Mouse (Mus musculus): ENCODE measurements around the gene Eprs. TPM values are rescaled to one million over a fixed set of nuclear protein-coding genes. Genes with fewer than 3 reads are reported as not detected.
A peak's percentile ranks its signal among the peaks of the same experiment; 100 is the strongest.

Eprs gene
- polyA plus RNA-seq, 1 experiment from 2014 or later = 157 TPM

- Histone ChIP-seq H3K4me3 (no peak overlapping the region), H3K4me1 (peaks cover 40% of the 10 kb centered on the region), H3K27me3 (ENCODE audit: low read depth, poor library complexity, severe bottlenecking) (no peaks in the 10 kb centered on the region), H3K36me3 (peaks cover 43% of the 10 kb centered on the region), H3K27ac (replicated peaks) (no peak overlapping the region), H3K9me3 (replicated peaks) (no peaks in the 10 kb centered on the region)
- WGBS = 46% methylated on average over 3 of the region's 3 CpGs
- no peak for DNase-seq (ENCODE audit: low spot score)
Observed at GRCm38 (mm10) chr1:185336535-185336934, 26.3 kb upstream of the Eprs start.

- H3K4me3 ChIP-seq = no peak overlapping the region
- no peaks in the 10 kb centered on the region for H3K4me1 ChIP-seq
- no peaks in the 10 kb centered on the region for H3K27me3 ChIP-seq (ENCODE audit: low read depth, poor library complexity, severe bottlenecking)
- H3K27ac ChIP-seq (replicated peaks) = no peak overlapping the region
- WGBS = 96% methylated on average over 4 of the region's 4 CpGs
- no peaks in the 10 kb centered on the region for H3K9me3 ChIP-seq (replicated peaks)
- DNase-seq (ENCODE audit: low spot score) = no peak
- peaks cover 95% of the 10 kb centered on the region for H3K36me3 ChIP-seq
Observed at GRCm38 (mm10) chr1:185342441-185342840, 20.4 kb upstream of the Eprs start.

- no peak for DNase-seq (ENCODE audit: low spot score)
- H3K27me3 ChIP-seq (ENCODE audit: low read depth, poor library complexity, severe bottlenecking) = no peaks in the 10 kb centered on the region
- WGBS = 86% methylated on average over 8 of the region's 8 CpGs
- H3K4me3 ChIP-seq = no peak overlapping the region
- H3K36me3 ChIP-seq = peaks cover 98% of the 10 kb centered on the region
- no peak overlapping the region for H3K27ac ChIP-seq (replicated peaks)
- no peaks in the 10 kb centered on the region for H3K4me1 ChIP-seq
- no peaks in the 10 kb centered on the region for H3K9me3 ChIP-seq (replicated peaks)
Observed at GRCm38 (mm10) chr1:185343422-185343821, 19.4 kb upstream of the Eprs start.

- H3K4me3 ChIP-seq = no peak overlapping the region
- no peaks in the 10 kb centered on the region for H3K4me1 ChIP-seq
- DNase-seq (ENCODE audit: low spot score) = no peak
- H3K9me3 ChIP-seq (replicated peaks) = no peaks in the 10 kb centered on the region
- no peaks in the 10 kb centered on the region for H3K27me3 ChIP-seq (ENCODE audit: low read depth, poor library complexity, severe bottlenecking)
- WGBS = 80% methylated on average over 10 of the region's 10 CpGs
- no peak overlapping the region for H3K27ac ChIP-seq (replicated peaks)
- peaks cover 100% of the 10 kb centered on the region for H3K36me3 ChIP-seq
Observed at GRCm38 (mm10) chr1:185346188-185346587, 16.7 kb upstream of the Eprs start.

GRCm38 (mm10) chr1:185349741-185350140 is 13.1 kb upstream of the Eprs start:
- DNase-seq (ENCODE audit: low spot score) = no peak
- H3K4me1 ChIP-seq = no peaks in the 10 kb centered on the region
- H3K27me3 ChIP-seq (ENCODE audit: low read depth, poor library complexity, severe bottlenecking) = no peaks in the 10 kb centered on the region
- H3K27ac ChIP-seq (replicated peaks) = no peak overlapping the region
- H3K36me3 ChIP-seq = peaks cover 95% of the 10 kb centered on the region
- no peaks in the 10 kb centered on the region for H3K9me3 ChIP-seq (replicated peaks)
- WGBS = 92% methylated on average over 14 of the region's 14 CpGs
- H3K4me3 ChIP-seq = no peak overlapping the region

- WGBS = 96% methylated on average over 4 of the region's 4 CpGs
- no peak for DNase-seq (ENCODE audit: low spot score)
Observed at GRCm38 (mm10) chr1:185350611-185351010, 12.2 kb upstream of the Eprs start.

GRCm38 (mm10) chr1:185352151-185352550 is 10.7 kb upstream of the Eprs start:
- no peaks in the 10 kb centered on the region for H3K9me3 ChIP-seq (replicated peaks)
- no peaks in the 10 kb centered on the region for H3K27me3 ChIP-seq (ENCODE audit: low read depth, poor library complexity, severe bottlenecking)
- H3K36me3 ChIP-seq = peaks cover 94% of the 10 kb centered on the region
- no peak for DNase-seq (ENCODE audit: low spot score)
- no peaks in the 10 kb centered on the region for H3K4me1 ChIP-seq
- WGBS = 92% methylated on average over 12 of the region's 12 CpGs
- H3K27ac ChIP-seq (replicated peaks) = no peak overlapping the region
- H3K4me3 ChIP-seq = no peak overlapping the region

More at GRCm38 (mm10) chr1:185350611-185351010, 12.2 kb upstream of the Eprs start:
- Histone ChIP-seq H3K27ac (replicated peaks) (no peak overlapping the region), H3K36me3 (peaks cover 95% of the 10 kb centered on the region), H3K4me3 (no peak overlapping the region), H3K4me1 (no peaks in the 10 kb centered on the region), H3K9me3 (replicated peaks) (no peaks in the 10 kb centered on the region), H3K27me3 (ENCODE audit: low read depth, poor library complexity, severe bottlenecking) (no peaks in the 10 kb centered on the region)

- WGBS = 95% methylated on average over 8 of the region's 8 CpGs
- no peaks in the 10 kb centered on the region for H3K27me3 ChIP-seq (ENCODE audit: low read depth, poor library complexity, severe bottlenecking)
- no peak overlapping the region for H3K4me3 ChIP-seq
- H3K4me1 ChIP-seq = no peaks in the 10 kb centered on the region
- H3K27ac ChIP-seq (replicated peaks) = no peak overlapping the region
- DNase-seq (ENCODE audit: low spot score) = no peak
- peaks cover 93% of the 10 kb centered on the region for H3K36me3 ChIP-seq
- H3K9me3 ChIP-seq (replicated peaks) = no peaks in the 10 kb centered on the region
Observed at GRCm38 (mm10) chr1:185353351-185353750, 9.5 kb upstream of the Eprs start.

- Histone ChIP-seq H3K36me3 (peaks cover 85% of the 10 kb centered on the region), H3K27ac (replicated peaks) (no peak overlapping the region), H3K4me3 (no peak overlapping the region), H3K9me3 (replicated peaks) (no peaks in the 10 kb centered on the region), H3K27me3 (ENCODE audit: low read depth, poor library complexity, severe bottlenecking) (no peaks in the 10 kb centered on the region), H3K4me1 (no peaks in the 10 kb centered on the region)
- no peak for DNase-seq (ENCODE audit: low spot score)
- WGBS = 91% methylated on average over 4 of the region's 4 CpGs
Observed at GRCm38 (mm10) chr1:185354731-185355130, 8.1 kb upstream of the Eprs start.

- peaks cover 70% of the 10 kb centered on the region for H3K36me3 ChIP-seq
- H3K4me3 ChIP-seq = no peak overlapping the region
- H3K27ac ChIP-seq (replicated peaks) = no peak overlapping the region
- 98% methylated on average over 8 of the region's 8 CpGs for WGBS
- H3K9me3 ChIP-seq (replicated peaks) = no peaks in the 10 kb centered on the region
- H3K27me3 ChIP-seq (ENCODE audit: low read depth, poor library complexity, severe bottlenecking) = no peaks in the 10 kb centered on the region
- no peaks in the 10 kb centered on the region for H3K4me1 ChIP-seq
- DNase-seq (ENCODE audit: low spot score) = no peak
Observed at GRCm38 (mm10) chr1:185356246-185356645, 6.6 kb upstream of the Eprs start.

- no peaks in the 10 kb centered on the region for H3K27me3 ChIP-seq (ENCODE audit: low read depth, poor library complexity, severe bottlenecking)
- H3K36me3 ChIP-seq = peaks cover 53% of the 10 kb centered on the region
- no peaks in the 10 kb centered on the region for H3K9me3 ChIP-seq (replicated peaks)
- DNase-seq (ENCODE audit: low spot score) = no peak
- H3K4me1 ChIP-seq = peaks cover 10% of the 10 kb centered on the region
- H3K27ac ChIP-seq (replicated peaks) = no peak overlapping the region
- 86% methylated on average over 4 of the region's 4 CpGs for WGBS
- no peak overlapping the region for H3K4me3 ChIP-seq
Observed at GRCm38 (mm10) chr1:185358211-185358610, 4.6 kb upstream of the Eprs start.

- Histone ChIP-seq H3K4me1 (peaks cover 29% of the 10 kb centered on the region), H3K36me3 (peaks cover 21% of the 10 kb centered on the region), H3K4me3 (peak overlapping the region; percentile 93), H3K27me3 (ENCODE audit: low read depth, poor library complexity, severe bottlenecking) (no peaks in the 10 kb centered on the region), H3K27ac (replicated peaks) (peak overlapping the region; percentile 94), H3K9me3 (replicated peaks) (no peaks in the 10 kb centered on the region)
- peak; percentile 58 for DNase-seq (ENCODE audit: low spot score)
- WGBS = 7% methylated on average over 22 of the region's 22 CpGs
Observed at GRCm38 (mm10) chr1:185363526-185364182, 810 bp downstream of the Eprs start.

- no peak for DNase-seq (ENCODE audit: low spot score)
- H3K27me3 ChIP-seq (ENCODE audit: low read depth, poor library complexity, severe bottlenecking) = no peaks in the 10 kb centered on the region
- no peaks in the 10 kb centered on the region for H3K9me3 ChIP-seq (replicated peaks)
- H3K4me3 ChIP-seq = peak overlapping the region; percentile 93
- 0 out of 2 replicates have a peak overlapping the region, but pooled peaks have one; percentile 13 for H3K27ac ChIP-seq (replicated peaks)
- WGBS = 49% methylated on average over 6 of the region's 6 CpGs
- peaks cover 29% of the 10 kb centered on the region for H3K4me1 ChIP-seq
- H3K36me3 ChIP-seq = peaks cover 20% of the 10 kb centered on the region
Observed at GRCm38 (mm10) chr1:185364183-185364540, 1.3 kb downstream of the Eprs start.

Measured in midbrain, embryonic 10.5 days (tissue).